Mouse (Mus musculus) liver, embryonic 14.5 days (tissue): ENCODE measurements around the gene Homer2. TPM values are rescaled to one million over a fixed set of nuclear protein-coding genes. Genes with fewer than 3 reads are reported as not detected.

Experiments
- ATAC-seq: fragments of 200-750 bp; cut with Nextera tagmentation; 2 replicates; pipeline ENCODE4 v1.8.0; 2017; ENCODE audit warnings: moderate number of reproducible peaks, mild to moderate bottlenecking, moderate library complexity; ENCODE audit not compliant: insufficient read depth
- DNase-seq, 3 experiments: peaks; one replicate each; pipeline ENCODE4 v3.0.0-alpha.2; 2012 to 2013; ENCODE audit warnings: low read depth in 3 of 3, low spot score in 3 of 3
- H3K27ac ChIP-seq: fragments of 300-500 bp; sonication (generic); 2 replicates; pipeline ENCODE4 v1.5.1; 2014; ENCODE audit warnings: moderate library complexity, mild to moderate bottlenecking, control low read depth, inconsistent platforms
- H3K27me3 ChIP-seq: fragments of 300-500 bp; sonication (generic); 2 replicates; pipeline ENCODE4 v1.6.1; 2014; ENCODE audit warnings: mild to moderate bottlenecking, low read length, moderate library complexity; ENCODE audit not compliant: control insufficient read depth, insufficient read depth
- H3K36me3 ChIP-seq: fragments of 300-500 bp; sonication (generic); replicated peaks from 2 replicates; pipeline ENCODE4 v1.6.1; 2014; ENCODE audit warnings: low read depth; ENCODE audit not compliant: control insufficient read depth, insufficient read depth
- H3K4me1 ChIP-seq, 2 experiments: fragments of 200-500 bp in 1 of 2; fragments of 300-500 bp in 1 of 2; sonication (generic) in 1 of 2; replicated peaks; 2 replicates each; pipeline ENCODE4 v1.6.1; 2012 to 2014; ENCODE audit warnings: antibody characterized with exemption in 1 of 2, inconsistent platforms in 1 of 2, low read length in 1 of 2; ENCODE audit not compliant: control insufficient read depth in 2 of 2, insufficient read depth in 2 of 2
- H3K4me2 ChIP-seq: fragments of 300-500 bp; sonication (generic); 2 replicates; pipeline ENCODE4 v1.6.1; 2014; ENCODE audit warnings: low read depth, mild to moderate bottlenecking, control low read depth, moderate library complexity
- H3K4me3 ChIP-seq, 2 experiments: fragments of 200-500 bp in 1 of 2; fragments of 300-500 bp in 1 of 2; sonication (generic) in 1 of 2; 2 replicates each; pipeline ENCODE4 v1.5.1; 2012 to 2014; ENCODE audit warnings: low read depth in 2 of 2, low read length in 2 of 2, mild to moderate bottlenecking in 2 of 2, control low read depth in 1 of 2, inconsistent platforms in 1 of 2, moderate library complexity in 1 of 2; ENCODE audit not compliant: insufficient read depth in 1 of 2
- H3K9ac ChIP-seq: fragments of 300-500 bp; sonication (generic); replicated peaks from 2 replicates; pipeline ENCODE4 v1.6.1; 2014; ENCODE audit warnings: mild to moderate bottlenecking, control low read depth, moderate library complexity
- H3K9me3 ChIP-seq: fragments of 300-500 bp; sonication (generic); 2 replicates; pipeline ENCODE4 v1.6.1; 2016; ENCODE audit warnings: low read length, mixed read lengths; ENCODE audit not compliant: control insufficient read depth
- CTCF ChIP-seq: IDR thresholded peaks from 2 replicates; pipeline ENCODE4 v1.5.1; 2016; ENCODE audit warnings: antibody characterized with exemption, low read depth, control low read depth
- EP300 ChIP-seq: IDR thresholded peaks from 2 replicates; pipeline ENCODE4 v1.6.1; 2016; ENCODE audit warnings: antibody characterized with exemption, low read depth
- WGBS: fragments of 180-500 bp; shearing (Covaris S2); extraction: QIAGEN DNeasy Blood & Tissue Kit; methylation state at CpG from one replicate; pipeline ENCODE4 v1.1.7; 2014; ENCODE audit not compliant: insufficient replicate concordance; 5-methylcytosine and 5-hydroxymethylcytosine counted together
- polyA plus RNA-seq, 2 experiments: library from polyadenylated mRNA; depleted of rRNA in 1 of 2; stranded (reverse) in 1 of 2; unstranded in 1 of 2; fragments of >200 nt; fragmentation: Nextera tagmentation in 1 of 2; extraction: Ambion mirVana in 1 of 2; gene quantifications; 2 replicates each; pipeline versions ENCODE4 v1.2.1 to v1.2.3; 2012 to 2014

Homer2 gene
- polyA plus RNA-seq, 2 experiments, result 2.6 to 2.8 TPM

DNA sequence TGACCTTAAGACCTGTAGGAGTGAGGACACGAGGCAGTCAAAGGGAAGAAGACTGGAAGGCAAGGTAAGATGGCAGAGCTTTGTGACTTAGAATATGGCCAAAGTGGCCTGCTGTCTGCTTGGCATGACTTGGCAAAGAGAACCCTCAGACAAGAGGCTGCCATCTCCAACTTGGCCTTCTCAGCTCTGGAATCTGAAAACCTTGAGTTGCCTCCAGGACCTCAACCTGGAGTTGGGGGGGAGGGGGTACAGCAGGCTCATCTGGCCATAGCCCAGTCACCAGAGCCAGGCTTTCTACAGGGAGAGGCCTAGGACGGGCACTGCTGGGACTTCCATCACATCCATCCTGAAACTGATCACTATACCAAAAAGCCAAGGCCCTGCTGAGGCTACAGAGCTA lies 55.0 kb downstream of the Homer2 start:
- 43% methylated on average over 2 of the region's 2 CpGs for WGBS
- ATAC-seq (no peak), DNase-seq (no peak)
- Histone ChIP-seq H3K4me3 (no peak overlapping the region), H3K27me3 (no peaks in the 10 kb centered on the region), H3K4me2 (no peak overlapping the region), H3K4me1 (no peaks in the 10 kb centered on the region), H3K9ac (no peak overlapping the region), H3K36me3 (no peaks in the 10 kb centered on the region), H3K9me3 (no peaks in the 10 kb centered on the region), H3K27ac (no peak overlapping the region)
- TF ChIP-seq EP300 (no peak), CTCF (no peak)

DNA sequence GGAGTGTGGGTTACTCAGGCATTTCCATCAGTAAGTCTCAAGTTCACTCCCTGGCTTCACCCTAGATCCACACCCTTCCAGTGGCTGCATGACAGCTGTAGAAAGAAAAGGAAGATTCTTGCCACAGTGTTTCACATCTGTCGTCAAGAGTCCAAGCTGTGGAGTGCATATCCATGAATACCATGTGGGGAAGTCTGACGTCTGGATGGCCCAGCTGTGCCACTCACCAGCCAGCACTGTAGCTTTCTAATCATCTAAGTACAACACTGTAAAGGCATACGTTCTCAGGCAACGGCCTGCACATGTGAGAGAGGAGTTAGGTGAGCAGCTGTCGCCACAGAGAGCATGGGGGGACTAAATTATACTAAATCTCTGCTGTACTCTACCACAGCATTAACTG lies 56.0 kb downstream of the Homer2 start:
- ATAC-seq (no peak), DNase-seq (no peak)
- no peak overlapping the region for H3K4me2 ChIP-seq
- no peaks in the 10 kb centered on the region for H3K4me1 ChIP-seq
- H3K4me3 ChIP-seq, result no peak overlapping the region
- no peaks in the 10 kb centered on the region for H3K9me3 ChIP-seq
- no peaks in the 10 kb centered on the region for H3K27me3 ChIP-seq
- 61% methylated on average over 5 of the region's 5 CpGs for WGBS
- TF ChIP-seq EP300 (no peak), CTCF (no peak)
- no peak overlapping the region for H3K27ac ChIP-seq
- H3K36me3 ChIP-seq, result no peaks in the 10 kb centered on the region
- H3K9ac ChIP-seq, result no peak overlapping the region

DNA sequence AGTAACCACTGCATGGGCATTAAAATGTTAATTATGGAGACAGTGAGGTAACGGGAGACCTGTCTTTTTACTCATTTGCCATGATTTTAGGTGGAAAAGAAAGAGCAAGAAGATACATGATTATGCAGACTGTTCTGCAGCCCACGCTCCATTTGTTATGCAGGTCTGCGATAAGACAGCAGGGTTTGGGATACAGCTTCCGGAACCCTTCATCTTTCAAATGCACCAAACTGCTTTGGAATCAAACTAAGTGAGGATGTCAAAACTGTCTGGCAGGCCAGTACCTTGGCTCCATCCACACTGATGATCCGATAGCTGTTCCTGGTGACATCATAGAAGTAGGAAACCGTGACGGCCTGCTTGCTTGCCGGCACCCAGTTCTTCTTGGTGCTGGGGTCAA lies 58.1 kb downstream of the Homer2 start:
- no peak for DNase-seq
- no peak for ATAC-seq
- no peak overlapping the region for H3K4me3 ChIP-seq
- no peaks in the 10 kb centered on the region for H3K27me3 ChIP-seq
- WGBS, result 80% methylated on average over 8 of the region's 8 CpGs
- H3K9ac ChIP-seq, result no peak overlapping the region
- H3K9me3 ChIP-seq, result no peaks in the 10 kb centered on the region
- no peak overlapping the region for H3K4me2 ChIP-seq
- no peaks in the 10 kb centered on the region for H3K4me1 ChIP-seq
- TF ChIP-seq CTCF (no peak), EP300 (no peak)
- no peak overlapping the region for H3K27ac ChIP-seq
- H3K36me3 ChIP-seq, result no peaks in the 10 kb centered on the region

DNA sequence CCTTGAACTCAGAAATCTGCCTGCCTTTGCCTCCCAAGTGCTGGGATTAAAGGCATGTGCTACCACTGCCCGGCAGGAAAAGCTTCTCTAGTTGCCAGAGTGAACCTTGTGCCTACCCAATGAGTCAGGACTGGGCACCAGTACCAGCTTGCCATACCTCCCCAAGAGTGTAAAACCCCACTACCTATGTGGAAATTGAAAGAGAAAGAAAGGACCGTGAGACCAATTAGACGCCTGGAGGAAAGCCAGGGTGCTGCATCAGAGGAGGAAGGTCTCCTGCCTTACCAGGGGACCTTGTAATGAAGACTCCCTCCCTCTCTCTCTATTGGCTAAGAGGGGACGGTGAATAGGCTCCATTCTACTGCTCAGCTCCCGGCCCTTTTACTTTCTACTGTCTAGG lies 59.4 kb downstream of the Homer2 start:
- Histone ChIP-seq H3K9ac (no peak overlapping the region), H3K9me3 (no peaks in the 10 kb centered on the region), H3K27ac (no peak overlapping the region), H3K27me3 (no peaks in the 10 kb centered on the region), H3K4me1 (no peaks in the 10 kb centered on the region), H3K36me3 (no peaks in the 10 kb centered on the region), H3K4me3 (no peak overlapping the region), H3K4me2 (no peak overlapping the region)
- ATAC-seq, result no peak
- WGBS, result 65% methylated on average over 5 of the region's 5 CpGs
- TF ChIP-seq CTCF (no peak), EP300 (no peak)
- no peak for DNase-seq

DNA sequence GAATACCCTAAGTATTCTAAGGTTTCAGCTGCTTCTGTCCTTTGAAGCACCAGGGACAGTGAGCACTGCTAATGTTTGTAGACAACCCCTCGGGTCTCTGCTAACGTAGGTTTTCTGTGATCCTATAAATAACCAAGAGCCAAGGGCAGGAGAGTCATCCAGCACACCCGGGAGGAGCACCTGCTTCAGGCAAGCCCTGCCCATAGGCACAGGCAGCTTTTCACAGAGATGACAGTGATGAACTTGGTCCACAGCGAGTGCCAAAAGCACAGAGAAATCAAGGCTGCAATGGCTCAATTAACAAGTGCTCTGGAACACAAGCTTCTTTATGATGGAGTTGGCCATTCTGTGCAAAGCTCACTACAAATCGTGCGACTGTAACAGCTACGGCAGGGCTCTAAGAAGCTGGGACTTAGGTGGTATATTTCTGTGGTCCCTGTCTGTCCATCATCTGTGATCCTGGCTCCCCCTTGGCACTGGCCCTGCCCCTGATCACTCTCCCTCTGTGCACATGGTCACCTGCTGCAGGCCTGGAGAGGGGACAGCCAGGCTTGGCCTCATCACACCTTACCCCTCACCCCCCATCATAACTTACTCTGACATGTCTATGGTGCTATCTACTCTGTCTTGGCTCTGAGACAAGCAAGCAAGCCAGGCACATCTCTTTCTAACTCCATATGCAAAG lies 62.6 kb downstream of the Homer2 start:
- ATAC-seq (no peak), DNase-seq (no peak)
- Histone ChIP-seq H3K4me2 (no peak overlapping the region), H3K4me1 (no peaks in the 10 kb centered on the region), H3K9ac (no peak overlapping the region), H3K9me3 (no peaks in the 10 kb centered on the region), H3K27ac (no peak overlapping the region), H3K27me3 (no peaks in the 10 kb centered on the region), H3K4me3 (no peak overlapping the region), H3K36me3 (no peaks in the 10 kb centered on the region)
- TF ChIP-seq EP300, result no peak
- WGBS, result 60% methylated on average over 7 of the region's 7 CpGs
